Mouse (Mus musculus) limb, embryonic 14.5 days (tissue): ENCODE data around the gene Fam111a. TPM values are rescaled to one million over a fixed set of nuclear protein-coding genes. Genes with fewer than 3 reads are reported as not detected.

ENCODE experiments used
- ATAC-seq: fragments of 200-750 bp; cut with Nextera tagmentation; 2 replicates; pipeline ENCODE4 v1.8.0; 2017; ENCODE audit warnings: low read depth, moderate number of reproducible peaks, moderate TSS enrichment; ENCODE audit not compliant: low FRiP score
- DNase-seq: peaks from one replicate; pipeline ENCODE4 v3.0.0-alpha.2; 2015; ENCODE audit warnings: low spot score
- H3K27ac ChIP-seq: fragments of 300-500 bp; sonication (generic); replicated peaks from 2 replicates; pipeline ENCODE4 v1.5.1; 2014; ENCODE audit warnings: low read depth, mild to moderate bottlenecking, low read length, moderate library complexity, mixed read lengths
- H3K27me3 ChIP-seq: fragments of 300-500 bp; sonication (generic); 2 replicates; pipeline ENCODE4 v1.6.1; 2014; ENCODE audit warnings: low read length, mixed read lengths; ENCODE audit not compliant: control insufficient read depth, insufficient read depth
- H3K36me3 ChIP-seq: fragments of 300-500 bp; sonication (generic); 2 replicates; pipeline ENCODE4 v1.6.1; 2014; ENCODE audit warnings: mild to moderate bottlenecking, low read length, moderate library complexity, mixed read lengths; ENCODE audit not compliant: control insufficient read depth, insufficient read depth
- H3K4me1 ChIP-seq: fragments of 300-500 bp; sonication (generic); 2 replicates; pipeline ENCODE4 v1.6.1; 2014; ENCODE audit warnings: antibody characterized with exemption, low read length, mixed read lengths; ENCODE audit not compliant: control insufficient read depth, insufficient read depth
- H3K4me2 ChIP-seq: fragments of 300-500 bp; sonication (generic); replicated peaks from 2 replicates; pipeline ENCODE4 v1.6.1; 2014; ENCODE audit warnings: low read depth, mild to moderate bottlenecking, low read length, moderate library complexity; ENCODE audit not compliant: severe bottlenecking
- H3K4me3 ChIP-seq: fragments of 300-500 bp; sonication (generic); replicated peaks from 2 replicates; pipeline ENCODE4 v1.5.1; 2014; ENCODE audit warnings: low read length
- H3K9ac ChIP-seq: fragments of 300-500 bp; sonication (generic); 2 replicates; pipeline ENCODE4 v1.6.1; 2014; ENCODE audit warnings: mild to moderate bottlenecking, low read depth, low read length, moderate library complexity; ENCODE audit not compliant: severe bottlenecking
- H3K9me3 ChIP-seq: fragments of 300-500 bp; sonication (generic); 2 replicates; pipeline ENCODE4 v1.6.1; 2016; ENCODE audit warnings: low read length; ENCODE audit not compliant: control insufficient read depth
- POLR2A ChIP-seq: fragments of 200-500 bp; IDR thresholded peaks from 2 replicates; pipeline ENCODE4 v1.8.0; 2012; ENCODE audit warnings: inconsistent platforms, mild to moderate bottlenecking, moderate library complexity, borderline replicate concordance; ENCODE audit not compliant: insufficient read depth, insufficient read length; ENCODE audit errors: extremely low read depth
- WGBS: fragments of 180-500 bp; shearing (Covaris S2); extraction: QIAGEN DNeasy Blood & Tissue Kit; methylation state at CpG from one replicate; pipeline ENCODE4 v1.1.7; 2014; 5-methylcytosine and 5-hydroxymethylcytosine counted together
- polyA plus RNA-seq, 2 experiments: library from polyadenylated mRNA; depleted of rRNA in 1 of 2; stranded (reverse) in 1 of 2; unstranded in 1 of 2; fragments of >200 nt; fragmentation: Nextera tagmentation in 1 of 2; extraction: Ambion mirVana in 1 of 2; gene quantifications; 2 replicates each; pipeline versions ENCODE4 v1.2.1 to v1.2.3; 2012 to 2014

The Fam111a gene
- polyA plus RNA-seq, 2 experiments = 17.1 to 25.1 TPM

DNA sequence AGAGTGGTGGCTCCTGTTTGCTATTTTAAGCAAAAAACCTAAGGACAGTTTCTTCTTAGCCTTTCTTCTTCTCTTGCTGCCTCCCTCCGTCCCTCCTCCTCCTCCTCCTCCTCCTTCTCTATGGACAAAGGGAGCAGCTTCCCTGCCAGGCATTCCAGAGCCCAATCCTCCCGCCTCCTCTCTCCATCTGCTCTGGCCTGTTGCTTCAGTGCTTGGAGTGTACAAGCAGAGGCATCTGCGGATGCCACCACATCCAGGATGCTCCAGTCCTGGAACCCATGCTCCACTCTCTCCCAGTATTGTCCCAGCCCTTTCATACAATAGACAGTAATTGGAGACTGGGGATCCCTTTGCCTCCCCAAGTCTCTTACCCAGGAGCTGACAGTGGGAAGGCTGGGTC lies 45.4 kb upstream of the Fam111a start:
- DNase-seq (peak; percentile 21), ATAC-seq (no peak)
- Histone ChIP-seq H3K9ac (0 out of 2 replicates have a peak overlapping the region, but pooled peaks have one; percentile 7), H3K4me2 (peak overlapping the region; percentile 93), H3K4me3 (peak overlapping the region; percentile 72), H3K36me3 (no peaks in the 10 kb centered on the region), H3K27me3 (0 out of 2 replicates have a peak, but pooled peaks cover 7% of the 10 kb centered on the region), H3K9me3 (no peaks in the 10 kb centered on the region), H3K4me1 (peaks cover 7% of the 10 kb centered on the region; the same call in 1 of the 2 replicates), H3K27ac (0 out of 2 replicates have a peak overlapping the region, but pooled peaks have one; percentile 43)
- no peak for TF ChIP-seq POLR2A
- WGBS = 14% methylated on average over 3 of the region's 3 CpGs

GRCm38 (mm10) chr19:12500881-12501311 lies 44.6 kb upstream of the Fam111a start:
- no peak for DNase-seq
- Histone ChIP-seq H3K27ac (peak overlapping the region; percentile 76), H3K9me3 (no peaks in the 10 kb centered on the region), H3K4me3 (peak overlapping the region; percentile 72), H3K27me3 (0 out of 2 replicates have a peak, but pooled peaks cover 7% of the 10 kb centered on the region), H3K9ac (peak overlapping the region; percentile 84), H3K36me3 (no peaks in the 10 kb centered on the region), H3K4me2 (peak overlapping the region; percentile 93), H3K4me1 (peaks cover 7% of the 10 kb centered on the region; the same call in 1 of the 2 replicates)
- peak; percentile 19 for ATAC-seq
- WGBS = under 1% methylated on average over 25 of the region's 38 CpGs
- TF ChIP-seq POLR2A = no peak

DNA sequence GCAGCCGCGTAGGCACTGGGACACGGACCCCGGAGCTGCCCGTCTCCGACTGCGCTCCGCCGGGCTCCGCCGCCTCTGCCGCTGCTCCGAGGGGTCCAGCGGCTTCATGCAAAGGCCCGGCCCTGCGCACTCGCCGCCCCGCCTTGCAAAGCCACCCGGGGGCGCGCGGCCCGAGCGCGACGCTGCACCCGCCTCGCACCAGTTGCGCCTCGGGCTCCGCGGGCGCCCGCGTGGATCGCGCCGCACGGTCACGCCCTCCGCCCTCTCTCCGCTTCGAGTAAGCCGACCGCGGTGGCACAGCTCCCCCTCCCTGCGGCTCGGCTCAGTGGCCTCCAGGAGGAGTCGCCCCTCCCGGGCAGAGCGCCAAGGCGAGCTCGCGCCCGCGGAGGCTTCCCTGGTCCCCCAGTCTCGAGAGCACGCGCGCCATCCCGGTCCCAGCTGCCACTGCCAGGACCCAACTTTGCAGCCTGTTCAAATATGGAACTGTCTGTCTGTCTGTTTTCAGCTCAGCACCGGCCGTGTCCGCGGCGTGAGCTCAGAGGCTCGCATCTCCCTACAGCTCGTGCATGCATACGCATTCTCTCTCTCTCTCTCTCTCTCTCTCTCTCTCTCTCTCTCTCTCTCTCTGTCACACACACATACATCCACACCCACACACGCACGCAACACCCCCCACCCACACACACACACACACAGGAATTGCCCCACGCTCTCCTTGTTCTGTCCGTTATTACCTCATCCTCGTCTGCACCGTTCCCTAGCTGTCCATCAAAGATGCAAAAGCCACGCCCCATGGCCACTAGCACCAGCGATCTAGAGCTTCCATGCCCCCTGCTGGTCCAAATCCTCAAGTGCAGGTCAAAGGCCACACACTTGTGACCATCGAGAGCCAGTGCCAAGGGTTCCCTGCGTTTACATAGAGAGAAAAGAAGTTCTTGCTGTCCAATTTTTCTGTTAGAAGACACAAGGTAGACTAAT lies 43.9 kb upstream of the Fam111a start, which contains the start of gene Dtx4:
TSS of gene Dtx4 (minus strand) at position 85 of the 978 bp plus-strand sequence.
- H3K36me3 ChIP-seq = no peaks in the 10 kb centered on the region
- no peaks in the 10 kb centered on the region for H3K9me3 ChIP-seq
- H3K9ac ChIP-seq = peak within 1 kb of the TSS; percentile 84
- H3K27ac ChIP-seq = peak within 1 kb of the TSS; percentile 76
- 0 out of 2 replicates have a peak, but pooled peaks cover 7% of the 10 kb centered on the region for H3K27me3 ChIP-seq
- TF ChIP-seq POLR2A = 0 out of 2 replicates have a peak, but pooled peaks have one; percentile 12
- peak within 1 kb of the TSS; percentile 93 for H3K4me2 ChIP-seq
- WGBS = under 1% methylated on average over 58 of the region's 80 CpGs
- peak; percentile 94 for DNase-seq
- peak within 1 kb of the TSS; percentile 72 for H3K4me3 ChIP-seq
- peaks cover 7% of the 10 kb centered on the region; the same call in 1 of the 2 replicates for H3K4me1 ChIP-seq
- ATAC-seq = peak; percentile 87

DNA sequence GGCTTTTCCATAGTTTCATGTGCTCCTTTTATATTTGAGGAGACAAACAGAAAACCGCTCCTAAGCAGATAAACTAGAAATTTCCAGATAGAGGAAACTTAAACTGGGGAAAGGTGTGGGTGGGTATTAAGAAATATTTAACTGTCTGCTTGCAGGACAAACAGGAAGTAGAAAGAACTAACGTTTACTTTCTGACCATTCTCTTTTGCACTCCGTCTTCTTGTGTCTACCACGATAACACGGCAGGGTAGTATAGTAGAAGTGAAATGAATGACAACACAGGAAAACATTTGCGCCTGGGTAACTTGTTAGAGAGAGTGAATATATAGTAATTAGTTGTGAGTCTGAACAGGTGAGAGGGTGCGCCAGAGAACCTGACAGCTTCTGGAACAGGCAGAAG lies 42.8 kb upstream of the Fam111a start:
- Histone ChIP-seq H3K9ac (no peak overlapping the region), H3K4me2 (no peak overlapping the region)
- 91% methylated on average over 7 of the region's 7 CpGs for WGBS

DNA sequence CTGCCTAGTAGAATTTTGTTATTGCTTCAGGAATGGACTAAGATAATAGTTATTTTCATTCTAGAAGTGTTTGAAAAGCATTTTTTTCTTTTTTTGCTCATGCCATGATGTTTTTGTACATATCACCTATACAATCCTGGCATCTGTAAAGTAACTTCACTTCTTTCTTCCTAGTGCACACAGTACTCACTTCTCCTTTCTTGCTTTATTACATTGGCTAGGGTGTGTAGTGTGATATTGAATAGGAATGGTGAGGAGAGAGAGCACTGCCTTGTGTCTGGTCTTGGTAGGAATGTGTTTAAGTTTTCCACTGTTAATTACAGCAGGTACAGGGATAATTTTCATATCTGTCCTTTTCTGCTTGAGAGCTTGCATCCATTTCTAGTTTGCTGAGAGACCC lies 30.9 kb upstream of the Fam111a start:
- Histone ChIP-seq H3K4me3 (no peak overlapping the region), H3K9me3 (no peaks in the 10 kb centered on the region), H3K9ac (no peak overlapping the region), H3K36me3 (no peaks in the 10 kb centered on the region), H3K4me1 (no peaks in the 10 kb centered on the region), H3K27ac (no peak overlapping the region), H3K4me2 (no peak overlapping the region), H3K27me3 (no peaks in the 10 kb centered on the region)
- ATAC-seq (no peak), DNase-seq (no peak)
- no peak for TF ChIP-seq POLR2A

More for the DNA sequence above, 42.8 kb upstream of the Fam111a start:
- H3K27ac ChIP-seq = no peak overlapping the region
- H3K9me3 ChIP-seq = no peaks in the 10 kb centered on the region
- H3K36me3 ChIP-seq = no peaks in the 10 kb centered on the region
- 0 out of 2 replicates have a peak, but pooled peaks cover 7% of the 10 kb centered on the region for H3K27me3 ChIP-seq
- no peak for DNase-seq
- H3K4me1 ChIP-seq = peaks cover 7% of the 10 kb centered on the region; the same call in 1 of the 2 replicates
- H3K4me3 ChIP-seq = no peak overlapping the region
- no peak for ATAC-seq
- no peak for TF ChIP-seq POLR2A
